In genomic region chrX:155657971-155658370, GRCm38 (mm10) we compare ENCODE assay signal across 31 mouse cellular contexts. TPM values are rescaled to one million over a fixed set of nuclear protein-coding genes. Genes with fewer than 3 reads are reported as not detected.
DNase-seq lines count a peak whose midpoint lies in the region.
"Had no signal": no experiment of that assay in that cellular context is flagged by ENCODE, and none has a peak within 500 bp of the region (broad histone marks: within the 10 kb centered on the region; RNA-seq: fewer than 3 reads in every experiment).

No protein-coding gene starts in this region.

- 88% methylated on average over 1 of the region's 1 CpGs for WGBS in forebrain, embryonic 10.5 days

- no peak overlapping the region for H3K27ac ChIP-seq in forebrain, embryonic 10.5 days
- H3K27ac ChIP-seq: embryonic facial prominence, embryonic 12.5 days; forebrain, embryonic 12.5 days; gastrocnemius, adult 2 months; heart, embryonic 15.5 days; intestine, embryonic 15.5 days had no signal

- H3K4me1 ChIP-seq in forebrain, embryonic 10.5 days = no peaks in the 10 kb centered on the region
- H3K4me1 ChIP-seq: embryonic facial prominence, embryonic 12.5 days; forebrain, embryonic 12.5 days; heart, embryonic 15.5 days; intestine, embryonic 15.5 days had no signal

- H3K36me3 ChIP-seq in forebrain, embryonic 10.5 days (replicated peaks) = no peaks in the 10 kb centered on the region
- H3K36me3 ChIP-seq: embryonic facial prominence, embryonic 12.5 days; forebrain, embryonic 12.5 days; heart, embryonic 15.5 days; intestine, embryonic 15.5 days had no signal

- intact Hi-C loops in heart, postnatal 10 days (cut with DNase I) = no loop called here

- H3K27me3 ChIP-seq in forebrain, embryonic 10.5 days (ENCODE audit: poor library complexity, severe bottlenecking) = no peaks in the 10 kb centered on the region
- H3K27me3 ChIP-seq: embryonic facial prominence, embryonic 12.5 days; forebrain, embryonic 12.5 days; heart, embryonic 15.5 days; intestine, embryonic 15.5 days had no signal

- H3K9me3 ChIP-seq in forebrain, embryonic 10.5 days = no peaks in the 10 kb centered on the region
- H3K9me3 ChIP-seq: embryonic facial prominence, embryonic 12.5 days; forebrain, embryonic 12.5 days; heart, embryonic 15.5 days; intestine, embryonic 15.5 days had no signal

- peak; percentile 81 for DNase-seq in brain, adult 2 months (ENCODE audit: low read depth, low spot score)
- DNase-seq in cerebellum, adult 18-20 months = peak; percentile 54 to 61
- DNase-seq in cerebellum, postnatal 14 days = peak; percentile 49 to 64
- DNase-seq in layer of hippocampus, adult 9-10 months (ENCODE audit: low spot score) = peak; percentile 2
- no peak for DNase-seq in Muller cell, postnatal 12 days (ENCODE audit: inconsistent ontology term)
- DNase-seq in forebrain, embryonic 10.5 days (ENCODE audit: extremely low spot score, low spot score) = no peak
- DNase-seq in heart, postnatal 10 days = no peak
- DNase-seq: adrenal gland, adult 2 months; gastrocnemius, adult 2 months; heart, postnatal 4 days; kidney, adult 8-10 months; kidney, postnatal 14 days; lung, adult 18-20 months; lung, postnatal 10 days had no signal

- H3K4me3 ChIP-seq in forebrain, embryonic 10.5 days = no peak overlapping the region
- H3K4me3 ChIP-seq: embryonic facial prominence, embryonic 12.5 days; forebrain, embryonic 12.5 days; gastrocnemius, adult 2 months; heart, embryonic 15.5 days; intestine, embryonic 15.5 days had no signal

RNA-seq across cellular contexts. Expression of gene Gm15155, which starts 33.4 kb away (rescaled TPM):
- not detected in 2 replicates for polyA plus RNA-seq in forebrain, embryonic 10.5 days (2016; fragmentation: Nextera tagmentation; extraction: Ambion mirVana)
- not detected for total RNA-seq in heart, postnatal 10 days (2021)
- total RNA-seq: adrenal gland, adult 2 months; ES-E14; gastrocnemius, adult 2 months; heart, postnatal 4 days; layer of hippocampus, postnatal 10 days; liver, adult 2 months; monocyte, adult 5-6 weeks; neutrophil, adult 5-6 weeks had no signal
- polyA plus RNA-seq: adrenal gland, adult 2 months; embryonic facial prominence, embryonic 12.5 days; forebrain, embryonic 12.5 days; gonadal fat pad, adult 2 months; heart, embryonic 15.5 days; intestine, embryonic 15.5 days; limb, embryonic 11.5 days; liver, adult 2 months; midbrain, embryonic 11.5 days; Patski; small intestine, adult 2 months; stomach, embryonic 16.5 days; thymus, postnatal 0 days; urinary bladder, adult 2 months had no signal

RNA-seq across cellular contexts. Expression of gene Ptchd1, which starts 34.4 kb away (rescaled TPM):
- polyA plus RNA-seq in forebrain, embryonic 10.5 days (2016; fragmentation: Nextera tagmentation; extraction: Ambion mirVana) = 0.53 and 0.73 TPM in 2 replicates
- under 1 TPM; 0.15 to 0.38 TPM for total RNA-seq in heart, postnatal 10 days (2021)
- total RNA-seq: liver, adult 2 months had no signal
- polyA plus RNA-seq: adrenal gland, adult 2 months; liver, adult 2 months; Patski; small intestine, adult 2 months had no signal

Comparison
In these comparisons a context has a peak if more than half of its experiments do, and no peak if none do; other contexts are left out.
1. DNase-seq: peak in brain, adult 2 months (single experiment), cerebellum, adult 18-20 months (2 of 2), cerebellum, postnatal 14 days (2 of 2) and layer of hippocampus, adult 9-10 months (single experiment); none in Muller cell, postnatal 12 days (single experiment), forebrain, embryonic 10.5 days (single experiment) and heart, postnatal 10 days (0 of 2).